Mouse (Mus musculus) thymus, postnatal 0 days (tissue): ENCODE measurements around the gene Vps35. TPM values are rescaled to one million over a fixed set of nuclear protein-coding genes. Genes with fewer than 3 reads are reported as not detected.

ENCODE experiments used
- DNase-seq: peaks from one replicate; pipeline ENCODE4 v3.0.0-alpha.2; 2015; ENCODE audit warnings: low spot score
- polyA plus RNA-seq: library from polyadenylated mRNA; unstranded; fragments of >200 nt; fragmentation: Nextera tagmentation; extraction: Ambion mirVana; gene quantifications from 2 replicates; pipeline ENCODE4 v1.2.1, GENCODE M21; 2015

Gene Vps35
- 111 and 116 TPM in 2 replicates for polyA plus RNA-seq

DNA sequence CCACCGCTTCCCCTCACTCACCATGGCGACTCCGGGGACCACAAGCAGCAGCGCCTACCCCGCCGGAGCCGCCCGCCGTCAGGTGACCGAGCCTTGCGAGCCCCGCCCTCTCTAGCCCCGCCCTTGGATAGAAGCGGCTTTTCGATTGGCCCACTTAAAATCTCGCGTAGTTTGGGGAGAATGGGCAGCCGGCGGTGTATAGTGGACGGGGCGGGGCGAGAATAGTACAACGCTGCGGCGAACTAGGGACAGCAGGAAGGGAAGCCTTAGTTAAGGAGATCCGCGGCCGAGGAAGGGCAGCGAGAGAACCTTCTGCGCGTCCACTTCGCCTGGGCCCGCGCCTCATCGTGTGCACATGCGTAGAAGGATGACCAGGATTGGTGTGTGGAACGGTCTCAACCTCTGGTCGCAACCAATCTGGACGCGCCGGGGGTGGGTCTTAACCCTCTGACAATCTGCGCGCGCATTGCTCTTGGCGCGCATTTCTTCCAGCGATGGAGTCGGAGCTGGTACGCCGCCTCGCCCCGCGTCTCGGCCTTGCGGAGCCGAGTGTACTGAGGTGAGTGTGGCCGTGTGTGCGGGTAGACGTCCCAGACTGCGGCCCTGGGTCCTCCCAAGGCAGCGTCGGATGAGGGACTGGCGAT lies at the start of gene Vps35, which contains the start of gene Orc6:
TSS of gene Vps35 (minus strand) at position 369 of the 644 bp plus-strand sequence.
TSS of gene Orc6 (plus strand) at position 199 of the 644 bp plus-strand sequence.
- DNase-seq: peak; percentile 97

DNA sequence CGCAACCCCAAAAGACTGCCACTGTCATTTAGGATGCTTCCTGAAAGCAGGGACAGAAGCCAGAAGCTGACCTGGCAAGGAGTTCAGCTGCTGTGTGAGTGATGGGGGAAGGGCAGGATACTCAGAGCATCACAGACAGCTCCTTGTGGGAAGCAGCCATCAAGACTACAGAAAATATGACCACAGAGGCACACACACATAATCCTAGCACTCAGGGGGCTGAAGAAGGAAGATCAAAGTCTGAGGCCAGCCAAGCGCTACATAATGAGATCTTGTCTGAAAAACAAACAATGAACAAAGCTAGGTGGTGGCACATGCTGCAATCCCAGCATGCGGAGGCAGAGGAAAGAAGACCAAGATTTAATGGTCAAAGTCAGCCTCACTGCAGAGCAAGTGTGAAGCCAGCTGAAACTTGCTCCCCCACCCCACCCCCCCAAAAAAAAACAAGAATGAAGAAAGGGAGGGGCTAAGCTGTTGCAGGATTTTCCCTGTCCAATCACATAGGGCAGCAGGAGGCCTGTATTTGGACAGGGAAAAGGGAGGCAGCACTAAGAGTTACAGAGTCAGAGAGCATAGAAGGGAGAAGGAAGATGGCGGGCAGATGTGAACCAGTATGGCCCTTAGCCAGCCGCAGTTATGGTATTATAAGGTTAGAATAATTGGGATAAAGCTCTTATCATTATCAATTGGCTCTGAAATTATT lies 40.4 kb upstream of the Vps35 start:
- DNase-seq: no peak

DNA sequence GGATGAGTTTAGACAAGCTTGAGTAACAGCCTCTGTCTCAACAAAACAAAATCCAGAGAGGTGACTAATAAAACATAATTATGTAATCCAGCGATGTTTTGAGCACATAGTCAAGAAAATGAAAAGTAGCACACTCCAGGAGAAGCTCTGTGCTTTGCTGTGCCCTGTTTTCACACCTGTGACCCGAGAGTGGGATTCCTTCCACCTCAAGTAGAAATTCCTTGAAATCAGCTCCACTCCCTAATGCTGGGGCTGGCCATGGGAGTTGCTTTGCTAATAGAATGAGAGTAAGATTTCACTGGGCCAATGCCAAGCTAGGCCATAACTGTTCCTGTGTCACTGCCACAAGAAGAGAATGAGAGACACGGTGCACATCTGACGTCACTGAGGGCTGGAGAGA lies 38.1 kb upstream of the Vps35 start:
- no peak for DNase-seq

- no peak for DNase-seq
These were observed 36.8 kb upstream of the Vps35 start for GRCm38 (mm10) chr8:85336211-85336933.

DNA sequence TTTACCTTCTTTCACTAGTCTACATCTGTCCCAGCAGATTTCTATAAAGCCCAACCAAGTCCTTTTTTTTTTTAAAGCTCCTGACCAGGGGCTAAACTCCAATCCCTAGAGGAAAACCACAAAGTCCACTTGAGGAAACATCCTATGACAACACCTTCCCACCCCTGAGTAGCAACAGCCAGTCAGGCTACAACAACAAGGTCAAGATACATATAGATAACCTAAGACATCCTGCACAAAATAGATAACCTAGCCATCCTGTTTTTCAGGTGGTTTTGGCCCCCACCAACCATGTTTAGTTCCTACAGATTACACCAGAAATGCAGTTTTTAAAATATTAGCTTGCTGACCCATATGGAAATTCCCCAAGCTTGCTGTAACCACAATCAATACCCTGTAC lies 35.5 kb upstream of the Vps35 start:
- no peak for DNase-seq

GRCm38 (mm10) chr8:85329506-85329905 lies 29.9 kb upstream of the Vps35 start:
- DNase-seq: no peak

- no peak for DNase-seq
These were observed 27.4 kb upstream of the Vps35 start for GRCm38 (mm10) chr8:85327036-85327435.

- no peak for DNase-seq
These were observed 23.5 kb upstream of the Vps35 start for GRCm38 (mm10) chr8:85323084-85323483.

DNA sequence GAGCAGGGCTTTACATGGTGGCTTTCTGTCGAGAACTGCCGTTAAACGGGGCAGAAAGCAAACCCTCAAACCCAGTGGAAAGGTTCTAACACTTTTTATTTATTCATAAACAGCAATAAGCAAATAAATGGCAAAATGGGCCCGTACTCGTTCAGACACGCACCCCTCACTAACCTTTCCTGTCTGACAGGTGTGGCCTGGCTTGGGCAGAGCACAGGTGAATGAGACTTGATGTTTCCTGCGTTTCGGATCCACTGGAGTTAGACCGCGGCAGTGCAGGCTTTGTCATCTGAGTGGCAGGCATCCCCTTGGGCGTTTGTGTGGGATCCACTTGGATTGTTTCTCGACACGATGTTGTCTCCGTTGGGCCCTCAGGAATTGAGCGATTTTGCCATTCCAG lies 22.4 kb upstream of the Vps35 start:
- no peak for DNase-seq

- no peak for DNase-seq
These were observed 18.9 kb upstream of the Vps35 start for GRCm38 (mm10) chr8:85318534-85318933.

GRCm38 (mm10) chr8:85313036-85313435 lies 13.4 kb upstream of the Vps35 start:
- DNase-seq: no peak

DNA sequence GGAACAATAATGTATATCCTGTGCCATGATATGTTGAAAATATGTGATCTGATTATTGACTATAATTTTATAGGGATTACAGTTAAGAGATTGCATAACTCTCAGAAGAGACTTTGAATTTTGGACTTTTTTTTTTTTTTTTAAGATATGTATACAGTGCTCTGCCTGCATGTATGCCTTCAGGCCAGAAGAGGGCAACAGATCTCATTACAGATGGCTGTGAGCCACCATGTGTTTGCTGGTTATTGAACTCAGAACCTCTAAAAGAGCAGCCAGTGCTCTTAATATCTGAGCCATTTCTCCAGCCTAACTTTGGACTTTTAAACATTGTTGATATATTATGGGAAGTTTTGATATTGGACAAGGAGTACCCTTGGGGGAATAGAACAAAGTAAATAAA lies 12.1 kb upstream of the Vps35 start:
- peak; percentile 26 for DNase-seq

DNA sequence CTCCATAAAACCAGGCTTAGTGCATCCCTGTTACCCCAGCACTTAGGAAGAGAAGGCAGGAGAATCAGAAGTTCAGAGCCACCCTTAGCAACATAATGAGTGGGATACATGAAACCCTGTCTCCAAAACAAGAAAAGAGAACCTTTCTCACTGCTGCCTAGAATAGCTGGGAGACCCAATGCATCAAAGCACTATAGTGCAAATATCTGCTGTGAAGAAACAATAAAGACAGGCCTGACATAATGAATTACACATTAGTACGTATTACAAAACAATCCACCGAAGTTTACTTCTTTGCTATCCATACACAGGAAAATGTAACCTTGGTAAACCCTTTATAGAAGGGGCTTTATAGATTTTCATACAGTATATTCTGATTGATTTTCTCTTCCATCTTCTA lies 9.0 kb upstream of the Vps35 start:
- DNase-seq: no peak

GRCm38 (mm10) chr8:85303531-85303930 lies 3.9 kb upstream of the Vps35 start:
- no peak for DNase-seq

DNA sequence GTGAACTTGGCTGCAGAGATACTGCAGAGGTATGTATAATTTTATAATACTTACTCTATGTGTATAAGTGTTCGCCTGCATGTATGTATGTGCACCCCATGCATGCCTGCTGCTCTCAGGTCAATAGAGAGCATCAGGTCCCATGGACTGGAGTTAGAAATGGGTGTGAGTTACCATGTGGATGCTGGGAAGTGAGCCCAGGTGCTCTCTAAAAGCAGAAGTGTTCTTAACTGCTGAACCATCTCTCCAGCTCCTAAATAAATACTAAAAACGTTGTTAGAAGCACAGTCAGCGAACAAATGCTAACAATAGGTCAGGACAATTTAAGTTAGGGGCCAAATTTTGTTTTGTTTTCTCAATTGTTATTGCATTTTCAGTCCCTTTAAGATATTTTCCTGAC lies 3.3 kb upstream of the Vps35 start:
- DNase-seq: no peak

GRCm38 (mm10) chr8:85301941-85302340 lies 2.3 kb upstream of the Vps35 start:
- no peak for DNase-seq

- peak; percentile 31 for DNase-seq
These were observed 785 bp downstream of the Vps35 start for GRCm38 (mm10) chr8:85298600-85299433.

GRCm38 (mm10) chr8:85286846-85287245 lies 12.8 kb downstream of the Vps35 start:
- no peak for DNase-seq

GRCm38 (mm10) chr8:85227297-85227696 lies 72.3 kb downstream of the Vps35 start:
- DNase-seq: no peak

- DNase-seq: no peak
These were observed 73.9 kb downstream of the Vps35 start, which contains the start of gene Olfr371 for GRCm38 (mm10) chr8:85225688-85226087. Gene Olfr371 (plus strand): TSS chr8:85225988.

DNA sequence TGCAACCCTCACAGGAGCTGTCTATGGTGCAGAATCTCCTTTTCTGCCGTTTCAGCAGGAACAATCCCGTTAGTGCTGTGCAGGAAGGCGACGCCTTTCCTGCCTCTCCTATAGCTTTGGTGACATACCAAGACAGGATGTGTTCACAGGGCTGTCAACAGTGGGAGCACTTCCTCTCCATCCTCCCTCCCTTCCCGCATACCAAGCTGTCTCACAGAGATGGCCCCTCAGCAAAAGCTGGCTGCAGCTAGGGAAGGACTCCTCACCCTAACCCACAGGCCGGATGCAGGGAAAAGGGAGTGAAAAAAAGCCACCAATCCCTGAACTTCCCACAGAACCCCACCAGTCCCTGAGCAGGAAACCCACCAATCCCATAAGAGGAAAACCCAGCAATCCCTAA lies 78.6 kb downstream of the Vps35 start:
- no peak for DNase-seq
